Mouse (Mus musculus) layer of hippocampus, postnatal 36 days (tissue): ENCODE measurements around the gene Prune2. TPM values are rescaled to one million over a fixed set of nuclear protein-coding genes. Genes with fewer than 3 reads are reported as not detected.
A peak's percentile ranks its signal among the peaks of the same experiment; 100 is the strongest.

Experiments
- DNase-seq, 2 experiments: peaks; one replicate each; pipeline ENCODE4 v3.0.0; 2022
- total RNA-seq, 2 experiments: library from RNA; stranded (reverse); gene quantifications; 2 replicates each; pipeline ENCODE4 v1.2.3; 2021

Gene Prune2
- total RNA-seq, 2 experiments from 2014 or later = 69.1 to 70.3 TPM

DNA sequence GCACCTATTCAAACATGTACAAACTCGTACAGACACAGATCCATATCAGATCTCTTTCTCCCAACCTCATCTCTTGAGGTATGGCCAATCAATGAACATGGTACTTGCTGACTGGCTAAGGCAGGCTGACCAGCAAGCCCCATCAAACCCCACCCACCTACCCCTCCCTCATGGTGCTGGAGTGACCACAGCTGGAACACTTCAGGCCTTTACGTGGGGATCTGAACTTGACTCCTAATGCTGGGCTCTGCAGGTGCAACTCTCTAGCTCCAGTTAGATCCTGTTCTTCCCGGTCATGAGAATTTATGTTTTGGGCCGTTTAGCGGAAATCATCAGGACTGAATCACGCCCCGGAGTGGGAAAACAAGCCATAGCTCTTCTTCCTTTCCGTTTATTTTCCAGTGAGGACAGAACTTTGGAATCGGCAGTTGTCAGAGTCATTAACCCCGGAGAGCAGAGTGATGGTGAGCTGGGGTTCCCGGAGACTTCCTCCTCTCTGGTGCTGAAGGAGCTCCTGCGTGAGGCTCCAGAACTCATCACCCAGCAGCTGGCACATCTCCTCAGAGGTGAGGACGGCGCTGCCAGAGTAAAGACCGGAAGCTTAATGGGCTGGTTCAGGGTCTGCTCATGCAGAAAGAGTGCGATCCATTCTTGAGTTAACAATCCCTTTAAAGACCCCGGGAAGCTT is 50.4 kb downstream of the Prune2 start:
- no peak for DNase-seq

DNA sequence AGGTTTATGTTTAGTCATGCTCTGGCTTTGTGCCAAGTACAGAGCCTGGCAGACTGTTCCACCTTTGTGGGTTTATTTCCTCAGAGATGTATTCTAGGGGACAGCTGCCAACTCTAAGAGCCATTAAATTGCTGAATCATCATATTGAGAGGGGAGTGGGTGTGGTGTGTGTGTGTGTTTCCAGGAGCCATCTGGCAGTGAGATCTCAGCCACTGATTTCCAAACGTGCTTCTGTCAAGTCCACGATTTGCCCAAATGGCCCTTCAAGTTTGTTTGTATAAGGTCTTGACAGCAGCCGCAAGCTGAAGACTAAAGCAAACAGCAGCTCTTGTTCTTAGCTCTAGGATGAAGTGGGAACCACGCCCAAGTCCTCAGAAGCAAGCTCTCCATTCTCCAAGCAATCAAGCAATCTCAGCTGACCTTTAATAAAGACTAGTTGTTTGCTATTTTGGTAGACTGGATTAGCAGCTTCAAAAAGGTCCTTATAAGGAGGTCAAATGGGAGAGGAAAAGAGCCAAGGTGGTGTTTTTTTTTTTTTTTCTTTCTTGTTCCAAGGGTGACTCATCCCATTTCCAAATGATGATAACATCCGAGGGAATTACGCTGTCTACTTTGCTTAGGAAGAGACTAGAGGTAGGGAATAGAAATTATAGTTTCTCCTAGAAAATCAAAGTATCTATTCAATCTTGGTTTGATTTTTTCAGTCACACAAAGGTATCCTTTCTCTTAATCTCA is 55.5 kb downstream of the Prune2 start:
- peak in 1 of 2 experiments; percentile 6 for DNase-seq

DNA sequence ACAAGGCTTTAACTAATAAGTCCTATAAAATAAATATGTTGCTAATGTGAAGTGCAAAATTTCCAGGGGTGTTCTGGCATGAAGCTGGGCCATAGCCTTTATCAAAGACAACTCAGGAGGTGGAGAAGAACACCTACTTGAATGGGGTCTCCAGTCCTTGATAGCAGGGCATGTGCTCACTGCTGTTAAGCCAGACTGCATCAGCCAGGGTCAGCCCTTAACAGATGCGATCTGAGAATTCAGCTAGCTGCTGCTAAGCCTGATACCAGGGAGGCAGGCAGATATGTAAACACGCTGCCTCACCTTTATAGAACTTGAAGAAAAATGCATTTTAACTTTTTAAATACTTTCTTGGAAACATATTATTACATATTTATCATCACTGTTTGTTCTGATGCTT is 57.2 kb downstream of the Prune2 start:
- DNase-seq = no peak

DNA sequence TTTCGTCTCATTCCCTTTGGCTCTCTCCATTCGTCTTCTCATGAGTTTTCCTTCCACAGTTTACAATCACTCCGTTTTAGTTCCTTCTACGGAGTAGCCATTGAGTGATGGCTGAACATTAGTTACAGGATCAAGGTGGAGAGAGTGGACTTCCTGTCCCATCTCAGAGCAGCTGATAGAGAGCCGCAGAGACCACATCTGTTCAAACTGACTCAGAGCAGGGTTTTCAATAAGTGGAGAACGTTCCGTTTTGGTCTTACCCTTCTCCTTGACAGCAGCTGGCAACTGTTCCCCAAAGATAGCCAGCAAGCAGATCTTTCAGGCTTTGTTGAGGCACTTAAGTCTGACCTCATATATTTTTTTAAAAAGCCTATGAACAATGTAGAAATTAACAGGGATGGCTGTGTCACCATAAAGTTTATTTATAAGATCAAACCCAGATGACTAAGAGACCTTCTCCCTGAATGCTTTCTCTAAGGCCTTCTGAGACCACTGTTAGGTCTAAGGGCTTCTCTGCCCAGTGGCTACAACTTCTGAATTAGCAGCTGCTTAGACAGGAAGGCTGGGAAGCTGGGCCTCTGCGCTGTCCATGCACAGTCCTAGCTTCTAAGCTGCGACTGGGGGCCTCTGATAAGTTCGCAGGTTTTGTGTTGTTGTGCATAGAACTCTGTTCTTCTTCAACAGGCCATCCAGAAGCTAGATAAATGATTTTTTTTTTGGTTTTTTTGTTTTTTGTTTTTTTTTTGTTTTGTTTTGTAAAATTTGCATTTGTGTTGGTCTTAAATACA is 58.6 kb downstream of the Prune2 start:
- no peak for DNase-seq

DNA sequence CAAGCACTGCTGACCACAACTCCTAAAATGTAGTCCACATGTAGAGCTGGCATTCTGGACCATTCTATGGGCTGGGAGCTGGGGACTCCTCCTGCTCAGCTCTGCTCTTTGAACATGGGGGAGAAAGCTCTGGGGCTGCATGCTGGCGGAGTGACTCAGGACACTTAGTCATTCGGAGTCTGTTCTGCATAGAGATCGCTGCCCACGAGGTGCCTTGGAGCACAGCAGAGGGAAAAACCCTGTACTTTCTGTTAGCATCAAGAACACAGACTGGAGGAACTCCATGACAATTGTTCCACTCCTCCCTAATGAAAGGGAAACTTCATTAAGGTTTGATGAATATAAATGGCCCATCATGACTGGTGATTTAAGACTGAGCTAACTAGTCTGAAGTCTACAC is 68.8 kb downstream of the Prune2 start:
- no peak for DNase-seq

DNA sequence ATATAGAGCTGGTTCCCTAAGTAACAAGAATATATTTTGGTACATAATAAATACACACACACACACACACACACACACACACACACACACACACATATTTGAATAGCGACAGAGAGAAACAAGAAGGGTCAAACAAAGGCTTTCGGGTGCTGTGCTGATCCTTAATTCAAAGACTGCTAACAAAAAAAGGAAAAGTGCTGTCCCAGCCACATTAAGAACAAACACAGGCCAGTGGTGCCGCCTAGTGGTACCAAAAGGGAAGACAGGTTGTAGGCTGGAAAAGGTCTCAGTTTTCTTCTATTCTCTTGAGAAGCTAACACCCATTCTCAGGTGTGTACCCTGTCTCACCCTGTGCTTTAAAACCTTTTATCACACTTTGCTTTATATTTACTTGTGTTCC is 74.4 kb downstream of the Prune2 start:
- peak; percentile 20 to 63 for DNase-seq

DNA sequence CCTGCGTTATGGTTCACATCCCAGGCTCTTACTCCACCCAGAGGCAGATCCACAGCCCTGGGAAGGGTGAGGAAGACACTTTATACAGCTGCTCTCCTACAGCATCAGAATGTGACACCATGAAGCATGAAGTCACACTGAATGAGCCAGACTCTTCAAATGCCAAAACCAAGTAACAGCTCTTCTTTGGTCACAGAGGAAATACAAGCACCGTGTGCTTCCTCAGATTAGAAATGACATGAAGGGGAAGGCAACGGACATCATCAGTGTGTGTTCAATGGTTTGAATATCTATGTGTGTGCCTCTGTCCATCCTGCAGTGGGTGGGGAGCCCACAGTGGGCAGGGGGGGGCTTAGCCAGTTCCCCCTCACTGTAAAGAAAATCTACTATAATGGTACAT is 76.4 kb downstream of the Prune2 start:
- no peak for DNase-seq

DNA sequence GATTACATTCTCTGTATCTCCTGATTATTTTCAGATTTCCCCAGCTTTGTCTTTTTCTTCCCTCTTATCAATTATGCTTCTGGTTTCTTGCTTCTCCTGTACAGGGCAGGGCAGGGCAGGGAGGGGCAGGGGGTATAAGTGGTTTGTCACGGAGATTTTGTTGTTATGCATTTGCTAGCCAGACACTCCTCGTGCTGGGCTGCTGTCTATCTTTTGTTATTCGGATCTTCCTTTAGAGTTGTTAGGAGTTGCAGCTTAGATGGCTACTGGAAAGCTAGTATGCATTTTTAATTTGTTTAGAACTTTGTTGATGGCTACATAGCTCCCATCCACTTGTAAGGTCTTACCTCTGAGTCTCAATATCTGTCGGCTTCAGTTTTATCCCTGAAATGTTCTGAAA is 91.0 kb downstream of the Prune2 start:
- no peak for DNase-seq

DNA sequence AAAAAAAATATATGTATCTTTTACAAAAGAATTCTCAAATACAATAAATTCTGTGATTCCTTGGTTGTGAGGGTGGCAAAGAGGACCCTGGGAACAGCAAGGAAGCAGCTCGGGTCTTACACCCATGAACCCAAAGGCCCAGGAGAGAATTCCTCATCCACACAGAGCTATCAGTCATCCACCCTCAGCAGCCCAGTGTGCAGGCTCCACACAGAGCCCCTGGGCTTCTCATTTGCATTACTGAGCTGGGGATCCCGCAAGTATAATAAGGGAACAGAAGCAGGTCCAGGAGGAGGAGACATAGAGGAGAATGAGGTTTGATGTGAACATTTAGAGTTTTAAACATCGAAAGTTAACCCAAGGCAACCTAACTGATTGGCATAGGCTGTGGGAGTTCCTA is 100.0 kb downstream of the Prune2 start:
- no peak for DNase-seq

DNA sequence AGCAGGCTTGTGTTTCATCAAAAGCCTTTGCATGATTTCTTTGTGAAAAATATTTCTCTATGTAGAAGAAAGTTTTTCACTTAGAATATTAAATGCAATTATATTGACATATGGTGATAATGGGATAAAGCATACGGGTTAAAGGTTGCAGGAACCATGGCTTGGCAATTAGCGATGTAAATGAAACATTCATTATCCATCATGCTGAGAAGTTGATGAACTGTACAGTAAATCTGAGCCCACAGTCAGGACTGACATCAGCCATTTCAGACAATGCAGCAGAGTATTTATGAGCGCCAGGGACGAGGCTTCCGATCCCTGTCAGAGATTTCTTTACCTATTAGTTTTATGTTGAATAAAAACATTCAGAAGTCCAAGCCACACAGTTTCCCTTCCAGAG is 104.2 kb downstream of the Prune2 start:
- DNase-seq = no peak

DNA sequence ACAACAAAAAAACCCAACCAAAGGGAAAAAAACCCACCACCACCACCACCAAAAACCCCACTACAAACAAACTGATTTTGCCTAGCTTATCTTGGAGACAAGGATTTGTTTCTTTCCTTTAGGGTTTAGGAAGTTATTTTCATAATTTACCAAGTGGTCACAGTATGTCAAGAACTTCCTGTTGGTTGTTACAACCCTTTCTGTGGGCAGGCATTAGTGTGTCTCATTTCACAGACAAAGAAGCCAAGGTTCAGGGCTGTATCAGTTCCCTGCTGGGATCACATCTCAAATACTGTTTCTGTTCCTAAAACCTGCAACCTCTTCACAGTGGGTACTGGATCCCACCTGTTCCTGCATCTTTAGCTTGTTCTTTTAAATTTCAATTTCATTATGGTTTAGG is 108.5 kb downstream of the Prune2 start:
- no peak for DNase-seq

DNA sequence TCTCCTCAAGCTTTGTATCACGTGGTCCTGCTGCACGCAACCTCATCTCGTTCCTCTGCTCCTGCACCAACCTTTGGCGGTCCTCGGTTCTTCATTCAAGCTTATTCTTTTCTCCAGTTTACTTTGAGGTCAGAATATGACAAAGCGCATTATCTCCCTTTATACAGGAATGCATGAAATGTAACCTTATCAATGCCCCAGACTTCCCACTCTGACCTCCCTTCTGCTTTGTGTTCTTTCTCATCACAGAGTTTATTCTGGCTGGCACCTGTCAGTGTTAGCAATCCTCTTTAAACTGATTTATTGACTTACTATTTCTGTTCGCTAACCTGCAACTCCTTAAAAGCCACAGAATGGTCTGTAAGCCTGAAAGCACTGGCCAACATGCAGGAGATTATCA is 113.1 kb downstream of the Prune2 start:
- DNase-seq = no peak

DNA sequence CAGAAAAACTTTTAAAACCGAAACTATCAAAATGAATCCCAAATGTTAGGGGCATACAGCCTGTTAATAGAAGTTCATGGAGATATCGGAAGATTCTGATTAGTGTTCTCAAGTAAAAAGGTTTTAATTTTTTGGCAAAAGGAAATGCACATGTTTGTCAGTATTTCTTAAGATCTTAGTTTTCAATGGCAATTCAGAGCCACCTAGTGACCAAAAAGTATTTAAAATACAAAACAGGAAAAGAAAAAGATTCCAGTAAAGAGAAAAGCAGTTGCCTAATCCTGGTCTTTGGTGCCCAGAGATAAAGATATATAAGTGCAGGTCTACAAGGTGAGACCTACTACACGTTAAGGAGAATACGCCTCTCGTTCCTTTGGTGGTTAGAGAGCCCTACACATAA is 115.3 kb downstream of the Prune2 start:
- no peak for DNase-seq

DNA sequence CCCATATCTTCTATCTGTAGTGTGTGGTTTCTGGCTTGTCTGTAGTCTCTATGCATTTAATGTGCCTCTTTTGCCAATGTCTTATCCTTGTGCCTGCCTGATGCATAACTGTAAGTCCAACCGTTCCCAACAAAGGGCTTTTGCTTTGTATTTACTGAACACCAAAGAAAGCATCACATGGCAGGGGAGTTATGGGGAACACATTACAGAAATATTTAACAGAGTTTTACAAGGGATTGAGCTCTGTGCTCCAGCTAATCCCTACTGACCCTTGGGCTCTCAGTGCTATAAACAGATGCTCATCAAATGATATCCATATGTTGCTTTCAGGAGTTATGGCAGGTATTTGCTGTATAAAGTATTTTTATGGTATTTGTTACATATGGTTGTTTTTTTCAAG is 116.3 kb downstream of the Prune2 start:
- no peak for DNase-seq

DNA sequence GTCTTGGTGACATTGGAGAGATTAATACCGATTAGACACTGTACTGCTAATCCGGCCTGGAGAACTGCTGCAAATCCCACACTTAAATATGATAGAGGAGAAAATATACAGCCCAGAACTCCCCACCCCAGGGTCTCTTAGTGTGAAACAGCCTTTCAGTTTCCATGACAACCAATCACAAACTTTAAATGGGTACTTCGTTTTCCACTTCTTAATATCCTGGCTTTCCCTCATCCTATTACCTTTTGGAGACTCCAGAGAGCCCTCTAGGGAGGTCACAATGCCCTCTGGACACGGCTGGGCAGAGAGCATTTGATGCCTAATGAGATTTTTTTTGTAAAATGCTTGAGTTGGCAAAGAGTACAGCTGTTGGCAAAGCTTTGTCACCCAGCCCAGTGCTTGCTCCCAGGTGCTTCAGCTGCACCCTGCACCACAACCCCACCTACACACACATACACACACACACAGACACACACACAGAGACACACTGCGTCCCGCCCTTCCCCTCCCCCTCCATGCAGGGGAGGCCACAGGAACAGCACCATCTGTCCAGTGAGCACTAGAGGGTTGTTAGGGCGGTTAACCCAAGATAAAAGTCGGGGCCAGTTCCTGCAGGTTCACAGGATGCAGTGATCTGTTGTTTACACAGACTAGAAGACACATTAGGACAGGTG is 122.9 kb downstream of the Prune2 start:
- DNase-seq = no peak

DNA sequence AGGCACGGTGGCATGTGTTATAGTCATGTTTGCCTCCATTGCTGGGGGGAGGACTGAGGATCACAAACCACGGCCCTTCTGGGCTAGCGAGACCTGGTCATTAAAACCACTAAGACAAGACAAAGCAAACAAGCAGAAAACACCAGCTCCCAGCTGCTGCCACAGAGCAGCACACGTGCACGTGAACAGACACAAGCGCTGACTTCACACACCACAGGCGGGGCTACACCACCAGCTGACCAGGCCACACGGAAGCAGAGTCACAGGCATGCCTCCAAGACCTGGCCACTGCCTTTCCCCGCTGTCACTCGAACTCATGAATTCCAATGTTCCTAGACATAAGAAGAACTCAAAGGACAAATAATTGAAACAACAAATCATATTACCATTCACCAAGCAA is 125.5 kb downstream of the Prune2 start:
- DNase-seq = no peak

DNA sequence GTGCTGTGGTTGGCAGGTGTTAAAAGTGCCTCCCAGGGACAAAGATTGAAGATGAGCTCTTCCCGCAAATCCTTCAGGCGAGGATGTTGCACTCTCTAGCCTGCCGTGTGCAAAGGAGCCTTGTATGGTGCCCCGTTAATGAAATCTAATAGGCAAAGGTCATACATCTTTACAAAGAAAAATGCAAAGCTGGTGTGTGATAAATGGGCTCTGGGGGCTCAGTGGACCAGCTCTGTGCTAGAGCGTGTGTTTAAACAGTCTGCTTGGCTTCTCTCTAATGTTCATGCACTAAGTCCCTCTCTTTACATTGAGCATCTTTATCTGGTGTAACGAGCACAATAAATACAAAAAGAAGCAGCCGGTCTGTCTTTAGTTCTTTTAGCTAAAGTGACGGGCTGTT is 138.1 kb downstream of the Prune2 start:
- no peak for DNase-seq

DNA sequence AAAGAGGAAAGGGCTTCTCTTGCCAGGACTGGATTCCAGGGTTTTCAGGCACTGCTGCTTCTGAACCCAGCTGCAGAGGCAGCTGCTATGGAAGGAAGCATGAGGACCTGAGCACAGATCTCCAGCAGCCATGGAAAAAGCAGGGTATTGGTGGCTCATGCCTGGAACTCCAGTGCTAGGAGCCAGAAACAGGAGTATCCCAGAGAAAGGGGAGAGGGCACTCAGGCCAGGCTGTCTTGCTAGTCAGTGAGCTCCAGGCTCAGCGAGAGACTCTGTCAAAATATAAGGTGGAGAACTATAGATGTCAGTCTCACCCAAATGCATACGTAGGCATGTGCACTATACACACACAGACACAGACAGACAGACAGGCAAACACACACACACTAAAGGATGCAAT is 140.4 kb downstream of the Prune2 start:
- DNase-seq = no peak

DNA sequence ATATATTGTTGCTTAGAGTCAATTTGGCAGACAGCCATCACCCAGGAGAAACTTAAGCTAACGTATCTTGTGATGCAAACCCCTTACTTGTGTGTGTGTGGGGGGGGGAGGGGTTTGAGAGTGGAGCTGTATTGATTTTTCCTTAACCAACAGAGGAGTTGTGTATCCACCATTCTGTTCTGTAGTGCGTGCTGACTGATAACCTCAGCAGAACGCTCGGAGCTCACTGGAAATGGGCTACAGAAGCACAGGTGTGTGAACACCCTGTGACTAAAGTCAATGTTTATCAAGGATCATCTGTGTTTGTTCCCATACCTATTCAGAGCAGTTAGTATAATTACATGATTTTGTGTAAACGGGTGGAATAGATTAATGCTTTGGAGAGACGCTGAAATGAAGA is 141.3 kb downstream of the Prune2 start:
- DNase-seq = no peak

DNA sequence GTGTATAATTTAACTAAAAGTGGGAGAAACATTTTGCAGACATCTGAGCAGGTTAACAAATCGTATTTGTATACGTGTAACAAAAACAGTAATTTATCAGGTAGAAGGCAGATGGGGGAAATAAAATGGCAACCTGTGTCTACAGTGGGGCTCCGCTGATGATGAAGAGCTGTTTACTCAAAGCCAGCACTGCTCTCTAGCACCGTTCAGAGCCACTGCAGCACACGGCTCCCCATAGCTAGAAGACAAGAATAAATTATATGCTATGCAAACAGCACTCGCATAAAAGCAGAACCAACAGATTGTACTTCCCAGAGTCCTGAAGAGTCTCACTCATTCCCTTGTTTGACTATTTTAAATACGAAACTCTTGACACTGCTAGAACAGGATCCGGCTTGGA is 152.9 kb downstream of the Prune2 start:
- no peak for DNase-seq

DNA sequence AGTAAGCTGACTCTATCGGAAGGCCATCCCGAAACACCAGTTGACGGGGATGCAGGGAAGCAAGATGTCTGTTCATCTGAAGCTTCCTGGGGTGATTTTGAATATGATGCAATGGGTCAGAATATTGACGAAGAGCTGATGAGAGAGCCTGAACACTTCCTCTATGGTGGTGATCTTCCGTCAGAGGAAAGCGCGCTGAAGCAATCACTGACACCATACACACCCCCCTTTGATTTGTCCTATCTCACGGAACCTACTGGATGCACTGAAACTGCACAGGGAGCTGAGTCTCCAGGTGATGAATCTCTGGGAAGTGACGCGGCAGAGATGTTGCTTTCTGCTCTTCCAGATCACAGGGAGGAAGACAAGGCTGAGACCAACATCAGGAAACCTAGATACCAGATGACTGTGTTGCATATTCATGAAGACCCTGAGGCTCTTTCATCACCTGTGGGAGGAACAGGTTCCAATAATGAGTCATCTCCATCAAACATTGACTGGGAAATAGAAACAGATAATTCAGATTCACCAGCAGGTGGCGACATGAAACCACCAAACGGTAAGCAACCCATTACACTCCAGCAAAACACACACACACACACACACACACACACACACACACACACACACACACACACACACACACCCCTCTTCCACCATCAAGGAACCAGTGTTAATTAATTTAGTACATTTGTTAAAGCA is 168.3 kb downstream of the Prune2 start:
- peak; percentile 27 to 45 for DNase-seq

DNA sequence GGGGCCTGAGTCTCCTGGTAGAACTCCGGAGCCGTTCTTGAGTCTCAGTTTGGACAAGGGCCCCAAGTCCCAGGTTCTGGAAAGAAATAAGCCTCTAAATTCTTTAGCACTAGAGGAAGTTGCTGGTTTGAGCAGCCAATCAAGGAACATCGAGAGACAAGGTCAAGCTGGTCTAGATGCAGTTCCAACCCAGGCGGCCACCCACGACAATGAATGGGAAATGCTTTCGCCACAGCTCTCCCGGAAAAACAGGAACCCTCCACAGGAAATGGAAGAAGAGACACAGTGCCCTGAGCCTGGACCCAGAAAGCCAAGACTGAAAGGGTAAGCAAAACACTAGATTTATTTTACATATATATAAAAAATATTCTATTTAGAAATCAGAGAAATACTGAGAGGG is 169.5 kb downstream of the Prune2 start:
- no peak for DNase-seq
